Mouse (Mus musculus): ENCODE measurements around the gene Defb23. TPM values are rescaled to one million over a fixed set of nuclear protein-coding genes. Genes with fewer than 3 reads are reported as not detected.

The Defb23 gene
- polyA plus RNA-seq (2012; rRNA removed; ENCODE audit: low replicate concordance), result not detected in 2 replicates

GRCm38 (mm10) chr2:152464570-152465150 is at the start of gene Defb23:
Gene Defb23, minus strand, starts transcription at chr2:152464620.

GRCm38 (mm10) chr2:152511592-152511991 is 47.2 kb upstream of the Defb23 start, which contains the start of gene Defb26:
Gene Defb26, minus strand, starts transcription at chr2:152511692.

GRCm38 (mm10) chr2:152490038-152490437 is 25.6 kb upstream of the Defb23 start, which contains the start of gene Defb22:
Gene Defb22, minus strand, starts transcription at chr2:152490138.

GRCm38 (mm10) chr2:152476763-152477162 is 12.3 kb upstream of the Defb23 start, which contains the start of gene Defb20:
Gene Defb20, plus strand, starts transcription at chr2:152477063.

GRCm38 (mm10) chr2:152415287-152415686 is 49.1 kb downstream of the Defb23 start, which contains the start of gene 6820408C15Rik:
Gene 6820408C15Rik, plus strand, starts transcription at chr2:152415587.

GRCm38 (mm10) chr2:152414591-152415165 is 49.7 kb downstream of the Defb23 start, which contains the start of gene Zcchc3:
Gene Zcchc3, minus strand, starts transcription at chr2:152415027.

Other genes with a start within 250 kb of the Defb23 start
- gene Csnk2a1, start 237.8 kb downstream of the Defb23 start, polyA plus RNA-seq (2012; rRNA removed; ENCODE audit: low replicate concordance), result 15.5 and 32.7 TPM in 2 replicates
- 68.4 and 104 TPM in 2 replicates for gene Tbc1d20, start 170.8 kb downstream of the Defb23 start, polyA plus RNA-seq (2012; rRNA removed; ENCODE audit: low replicate concordance)
- 294 and 352 TPM in 2 replicates for gene Rbck1, start 132.0 kb downstream of the Defb23 start, polyA plus RNA-seq (2012; rRNA removed; ENCODE audit: low replicate concordance)
- gene Trib3, start 120.6 kb downstream of the Defb23 start, polyA plus RNA-seq (2012; rRNA removed; ENCODE audit: low replicate concordance), result 5.7 and 10.4 TPM in 2 replicates
- gene Nrsn2, start 88.0 kb downstream of the Defb23 start, polyA plus RNA-seq (2012; rRNA removed; ENCODE audit: low replicate concordance), result not detected in 2 replicates
- 5.9 and 9.2 TPM in 2 replicates for gene Sox12, start 66.6 kb downstream of the Defb23 start, polyA plus RNA-seq (2012; rRNA removed; ENCODE audit: low replicate concordance)
- gene Zcchc3, start 49.6 kb downstream of the Defb23 start, polyA plus RNA-seq (2012; rRNA removed; ENCODE audit: low replicate concordance), result 2.1 and 2.6 TPM in 2 replicates
- 0.08 and 0.17 TPM in 2 replicates for gene 6820408C15Rik, start 49.0 kb downstream of the Defb23 start, polyA plus RNA-seq (2012; rRNA removed; ENCODE audit: low replicate concordance)
- gene Defb20, start 12.4 kb upstream of the Defb23 start, polyA plus RNA-seq (2012; rRNA removed; ENCODE audit: low replicate concordance), result not detected in 2 replicates
- not detected in 2 replicates for gene Defb22, start 25.5 kb upstream of the Defb23 start, polyA plus RNA-seq (2012; rRNA removed; ENCODE audit: low replicate concordance)
- not detected in 2 replicates for gene Defb26, start 47.1 kb upstream of the Defb23 start, polyA plus RNA-seq (2012; rRNA removed; ENCODE audit: low replicate concordance)
- not detected in 2 replicates for gene Defb28, start 53.6 kb upstream of the Defb23 start, polyA plus RNA-seq (2012; rRNA removed; ENCODE audit: low replicate concordance)
- gene Defb29, start 75.5 kb upstream of the Defb23 start, polyA plus RNA-seq (2012; rRNA removed; ENCODE audit: low replicate concordance), result not detected in 2 replicates
- not detected in 2 replicates for gene Gm17416, start 104.7 kb upstream of the Defb23 start, polyA plus RNA-seq (2012; rRNA removed; ENCODE audit: low replicate concordance)
- gene Defb21, start 108.1 kb upstream of the Defb23 start, polyA plus RNA-seq (2012; rRNA removed; ENCODE audit: low replicate concordance), result not detected in 2 replicates
- not detected in 2 replicates for gene Defb19, start 115.7 kb upstream of the Defb23 start, polyA plus RNA-seq (2012; rRNA removed; ENCODE audit: low replicate concordance)
- not detected in 2 replicates for gene Defb45, start 134.8 kb upstream of the Defb23 start, polyA plus RNA-seq (2012; rRNA removed; ENCODE audit: low replicate concordance)
- not detected in 2 replicates for gene Defb36, start 139.7 kb upstream of the Defb23 start, polyA plus RNA-seq (2012; rRNA removed; ENCODE audit: low replicate concordance)
- gene Defb25, start 158.4 kb upstream of the Defb23 start, polyA plus RNA-seq (2012; rRNA removed; ENCODE audit: low replicate concordance), result 1.1 TPM in 1 of 2 replicates, not detected in the other
- gene Rem1, start 162.3 kb upstream of the Defb23 start, polyA plus RNA-seq (2012; rRNA removed; ENCODE audit: low replicate concordance), result 9.5 and 17.9 TPM in 2 replicates
- 151 and 249 TPM in 2 replicates for gene H13, start 204.8 kb upstream of the Defb23 start, polyA plus RNA-seq (2012; rRNA removed; ENCODE audit: low replicate concordance)
- gene Mcts2, start 222.4 kb upstream of the Defb23 start, polyA plus RNA-seq (2012; rRNA removed; ENCODE audit: low replicate concordance), result 3.1 and 7.1 TPM in 2 replicates